In the genomic region with DNA sequence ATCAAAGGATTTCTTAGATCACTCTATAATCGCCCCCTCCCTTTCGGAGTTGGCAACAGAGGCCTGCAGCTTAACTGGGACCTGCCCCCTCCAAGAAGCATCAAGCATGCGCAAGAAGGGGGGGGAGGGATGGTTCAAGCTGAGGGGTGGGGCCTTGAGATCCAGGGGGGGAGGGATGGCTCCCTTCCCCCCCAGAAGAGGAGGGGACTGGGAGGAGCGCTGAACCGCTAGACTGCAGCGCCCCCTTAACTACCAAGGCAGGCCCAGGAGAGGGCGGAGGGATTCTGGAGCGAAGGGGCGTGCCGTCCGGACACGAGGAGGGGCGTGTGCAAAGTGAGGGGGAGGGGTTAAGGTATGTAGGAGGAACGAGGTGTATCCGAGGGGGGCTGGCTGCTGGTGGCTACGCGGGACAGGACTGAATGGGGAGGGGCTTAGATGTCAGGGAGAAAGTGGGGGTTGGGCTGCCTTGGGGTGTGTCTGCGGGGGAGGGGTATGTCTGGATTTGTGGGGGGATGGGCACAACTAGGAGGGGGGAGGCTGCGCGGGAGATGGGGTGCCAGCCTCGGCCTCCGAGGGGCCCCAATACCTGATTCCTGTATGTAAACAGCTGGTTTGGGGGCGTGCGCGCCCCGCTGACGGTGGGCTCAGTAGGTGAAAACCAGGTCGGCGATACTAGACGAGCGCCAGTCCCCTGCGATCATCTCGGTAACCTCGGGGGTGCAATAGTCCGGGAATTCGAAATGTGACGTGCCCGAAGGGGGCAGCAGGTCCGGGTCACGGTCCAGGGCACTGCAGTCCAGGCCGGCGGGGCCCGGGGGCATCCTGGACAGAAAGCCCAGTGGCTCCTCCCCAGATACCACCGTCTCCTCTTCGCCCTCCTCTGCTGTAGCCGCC, we compare ENCODE assay signal across 8 mouse cellular contexts. TPM values are rescaled to one million over a fixed set of nuclear protein-coding genes. Genes with fewer than 3 reads are reported as not detected.
DNase-seq lines count a peak whose midpoint lies in the region; ATAC-seq lines count a peak whose summit lies in the region.

No protein-coding gene starts in this region.

- peak overlapping the region; percentile 100 for H3K27ac ChIP-seq in hindbrain, embryonic 14.5 days

- peak overlapping the region; percentile 96 for H3K9ac ChIP-seq in hindbrain, embryonic 14.5 days

- H3K27me3 ChIP-seq in hindbrain, embryonic 14.5 days (ENCODE audit: control insufficient read depth, insufficient read depth, low read length) = no peaks in the 10 kb centered on the region

- H3K4me3 ChIP-seq in hindbrain, embryonic 14.5 days (replicated peaks; ENCODE audit: low read length) = peak overlapping the region; percentile 97

- peak; percentile 78 for ATAC-seq in hindbrain, embryonic 14.5 days (ENCODE audit: low FRiP score)

- peak; percentile 99 for DNase-seq in R1 (ENCODE audit: low read depth, low spot score)
- peak; percentile 65 to 85 for DNase-seq in cerebellum, postnatal 4 days (ENCODE audit: low spot score in 2 of 2)
- DNase-seq in frontal cortex, postnatal 36 days (ENCODE audit: low spot score in 2 of 2) = peak; percentile 86 to 87
- peak; percentile 90 for DNase-seq in hindbrain, embryonic 14.5 days (ENCODE audit: low spot score)
- DNase-seq in left cerebral cortex, adult 11 months (ENCODE audit: low spot score) = peak; percentile 89
- DNase-seq in lung, postnatal 25 days (ENCODE audit: low spot score) = peak; percentile 84
- DNase-seq in retina, postnatal 1 day = peak; percentile 97
- DNase-seq in thymus, postnatal 36 days = peak; percentile 64 to 73

- no peaks in the 10 kb centered on the region for H3K9me3 ChIP-seq in hindbrain, embryonic 14.5 days (ENCODE audit: control insufficient read depth, low read length)

- no peaks in the 10 kb centered on the region; the same call in 1 of the 2 replicates for H3K36me3 ChIP-seq in hindbrain, embryonic 14.5 days (replicated peaks; ENCODE audit: control insufficient read depth, insufficient read depth)

- under 1% methylated on average over 41 of the region's 46 CpGs for WGBS in hindbrain, embryonic 14.5 days

- peaks cover 39% of the 10 kb centered on the region for H3K4me1 ChIP-seq in hindbrain, embryonic 14.5 days (replicated peaks; ENCODE audit: control insufficient read depth, insufficient read depth, low read length)

- peak overlapping the region; percentile 96 for H3K4me2 ChIP-seq in hindbrain, embryonic 14.5 days (replicated peaks)

RNA-seq across cellular contexts. Expression of a gene that starts 1.5 kb away (rescaled TPM):
- 18.8 and 19.5 TPM in 2 replicates for polyA plus RNA-seq in hindbrain, embryonic 14.5 days (2014; fragmentation: Nextera tagmentation; extraction: Ambion mirVana)

RNA-seq across cellular contexts. Expression of a gene that starts 18.5 kb away (rescaled TPM):
- polyA plus RNA-seq in hindbrain, embryonic 14.5 days (2014; fragmentation: Nextera tagmentation; extraction: Ambion mirVana) = 16.5 and 17.2 TPM in 2 replicates

RNA-seq across cellular contexts. Expression of a gene that starts 19.0 kb away (rescaled TPM):
- polyA plus RNA-seq in hindbrain, embryonic 14.5 days (2014; fragmentation: Nextera tagmentation; extraction: Ambion mirVana) = 2.5 and 3.8 TPM in 2 replicates

RNA-seq across cellular contexts. Expression of a gene that starts 19.9 kb away (rescaled TPM):
- polyA plus RNA-seq in hindbrain, embryonic 14.5 days (2014; fragmentation: Nextera tagmentation; extraction: Ambion mirVana) = 48.0 and 56.9 TPM in 2 replicates

RNA-seq across cellular contexts. Expression of a gene that starts 52.5 kb away (rescaled TPM):
- 0.95 and 1.0 TPM in 2 replicates for polyA plus RNA-seq in hindbrain, embryonic 14.5 days (2014; fragmentation: Nextera tagmentation; extraction: Ambion mirVana)

Comparison
In these comparisons a context has a peak if more than half of its experiments do, and no peak if none do; other contexts are left out.
1. Peak in every context shown above with its lines: DNase-seq, ATAC-seq, H3K4me3 ChIP-seq and H3K27ac ChIP-seq.